Mouse (Mus musculus) embryonic facial prominence, embryonic 14.5 days (tissue): ENCODE measurements around the gene Greb1. TPM values are rescaled to one million over a fixed set of nuclear protein-coding genes. Genes with fewer than 3 reads are reported as not detected.

Experiments
- ATAC-seq: fragments of 200-750 bp; cut with Nextera tagmentation; 2 replicates; pipeline ENCODE4 v1.8.0; 2017; ENCODE audit warnings: low read depth, moderate number of reproducible peaks, moderate TSS enrichment
- DNase-seq: peaks from one replicate; pipeline ENCODE4 v3.0.0-alpha.2; 2015; ENCODE audit warnings: low spot score
- H3K27ac ChIP-seq: fragments of 300-500 bp; sonication (generic); replicated peaks from 2 replicates; pipeline ENCODE4 v1.5.1; 2014; ENCODE audit warnings: low read depth, mild to moderate bottlenecking, low read length, moderate library complexity
- H3K27me3 ChIP-seq: fragments of 300-500 bp; sonication (generic); replicated peaks from 2 replicates; pipeline ENCODE4 v1.6.1; 2014; ENCODE audit warnings: low read length; ENCODE audit not compliant: control insufficient read depth, insufficient read depth
- H3K36me3 ChIP-seq: fragments of 300-500 bp; sonication (generic); 2 replicates; pipeline ENCODE4 v1.6.1; 2014; ENCODE audit warnings: low read length, mixed read lengths; ENCODE audit not compliant: control insufficient read depth, insufficient read depth
- H3K4me1 ChIP-seq: fragments of 300-500 bp; sonication (generic); 2 replicates; pipeline ENCODE4 v1.6.1; 2014; ENCODE audit warnings: antibody characterized with exemption, low read length; ENCODE audit not compliant: control insufficient read depth, insufficient read depth
- H3K4me2 ChIP-seq: fragments of 300-500 bp; sonication (generic); 2 replicates; pipeline ENCODE4 v1.6.1; 2014; ENCODE audit warnings: low read depth, mild to moderate bottlenecking, low read length, moderate library complexity, mixed read lengths
- H3K4me3 ChIP-seq: fragments of 300-500 bp; sonication (generic); 2 replicates; pipeline ENCODE4 v1.5.1; 2014; ENCODE audit warnings: low read depth, mild to moderate bottlenecking, low read length
- H3K9ac ChIP-seq: fragments of 300-500 bp; sonication (generic); 2 replicates; pipeline ENCODE4 v1.6.1; 2014; ENCODE audit warnings: low read depth, mild to moderate bottlenecking, low read length, moderate library complexity, mixed read lengths
- H3K9me3 ChIP-seq: fragments of 300-500 bp; sonication (generic); 2 replicates; pipeline ENCODE4 v1.6.1; 2016; ENCODE audit warnings: low read length; ENCODE audit not compliant: control insufficient read depth
- WGBS: fragments of 180-500 bp; shearing (Covaris S2); extraction: QIAGEN DNeasy Blood & Tissue Kit; methylation state at CpG from one replicate; pipeline ENCODE4 v1.1.7; 2014; 5-methylcytosine and 5-hydroxymethylcytosine counted together
- polyA plus RNA-seq: library from polyadenylated mRNA; unstranded; fragments of >200 nt; fragmentation: Nextera tagmentation; extraction: Ambion mirVana; gene quantifications from 2 replicates; pipeline ENCODE4 v1.2.1, GENCODE M21; 2014

The Greb1 gene
- polyA plus RNA-seq, 1 experiment from 2014 or later, result 1.3 TPM

- Histone ChIP-seq H3K27me3 (no peaks in the 10 kb centered on the region), H3K4me1 (no peaks in the 10 kb centered on the region), H3K4me3 (no peak overlapping the region), H3K36me3 (no peaks in the 10 kb centered on the region), H3K9me3 (peaks cover 8% of the 10 kb centered on the region), H3K9ac (no peak overlapping the region), H3K27ac (no peak overlapping the region), H3K4me2 (no peak overlapping the region)
- DNase-seq, result no peak
- 55% methylated on average over 4 of the region's 4 CpGs for WGBS
- ATAC-seq, result no peak
Measured at GRCm38 (mm10) chr12:16763649-16764422, 36.9 kb downstream of the Greb1 start.

GRCm38 (mm10) chr12:16761461-16761860 lies 39.2 kb downstream of the Greb1 start:
- ATAC-seq, result no peak
- peaks cover 6% of the 10 kb centered on the region for H3K9me3 ChIP-seq

GRCm38 (mm10) chr12:16760246-16760645 lies 40.4 kb downstream of the Greb1 start:
- H3K36me3 ChIP-seq, result no peaks in the 10 kb centered on the region
- H3K4me3 ChIP-seq, result no peak overlapping the region
- no peak overlapping the region for H3K27ac ChIP-seq
- H3K9ac ChIP-seq, result no peak overlapping the region
- no peak overlapping the region for H3K4me2 ChIP-seq
- ATAC-seq, result no peak
- no peaks in the 10 kb centered on the region for H3K9me3 ChIP-seq
- WGBS, result 63% methylated on average over 4 of the region's 4 CpGs
- no peaks in the 10 kb centered on the region for H3K27me3 ChIP-seq
- DNase-seq, result peak; percentile 16
- no peaks in the 10 kb centered on the region for H3K4me1 ChIP-seq

More at GRCm38 (mm10) chr12:16761461-16761860, 39.2 kb downstream of the Greb1 start:
- no peak overlapping the region for H3K4me2 ChIP-seq
- no peak overlapping the region for H3K27ac ChIP-seq
- H3K9ac ChIP-seq, result no peak overlapping the region
- H3K27me3 ChIP-seq, result no peaks in the 10 kb centered on the region
- WGBS, result 92% methylated on average over 3 of the region's 3 CpGs
- no peak for DNase-seq
- H3K36me3 ChIP-seq, result no peaks in the 10 kb centered on the region
- H3K4me1 ChIP-seq, result no peaks in the 10 kb centered on the region
- H3K4me3 ChIP-seq, result no peak overlapping the region

GRCm38 (mm10) chr12:16754311-16754710 lies 46.4 kb downstream of the Greb1 start:
- Histone ChIP-seq H3K4me2 (no peak overlapping the region), H3K27me3 (no peaks in the 10 kb centered on the region), H3K9me3 (no peaks in the 10 kb centered on the region), H3K27ac (no peak overlapping the region), H3K36me3 (no peaks in the 10 kb centered on the region), H3K4me1 (no peaks in the 10 kb centered on the region), H3K9ac (no peak overlapping the region), H3K4me3 (no peak overlapping the region)
- DNase-seq (no peak), ATAC-seq (no peak)
- 2% methylated on average over 2 of the region's 2 CpGs for WGBS

- DNase-seq, result no peak
- Histone ChIP-seq H3K27ac (no peak overlapping the region), H3K4me3 (no peak overlapping the region), H3K4me2 (no peak overlapping the region), H3K27me3 (no peaks in the 10 kb centered on the region), H3K4me1 (no peaks in the 10 kb centered on the region), H3K36me3 (no peaks in the 10 kb centered on the region), H3K9me3 (no peaks in the 10 kb centered on the region), H3K9ac (no peak overlapping the region)
- 84% methylated on average over 9 of the region's 9 CpGs for WGBS
- ATAC-seq, result no peak
Measured at GRCm38 (mm10) chr12:16753555-16753954, 47.1 kb downstream of the Greb1 start.

- H3K27me3 ChIP-seq, result no peaks in the 10 kb centered on the region
- DNase-seq (no peak), ATAC-seq (no peak)
- H3K4me3 ChIP-seq, result no peak overlapping the region
- WGBS, result 57% methylated on average over 8 of the region's 8 CpGs
- no peaks in the 10 kb centered on the region for H3K9me3 ChIP-seq
- H3K9ac ChIP-seq, result no peak overlapping the region
- H3K27ac ChIP-seq, result no peak overlapping the region
- H3K4me1 ChIP-seq, result no peaks in the 10 kb centered on the region
- no peak overlapping the region for H3K4me2 ChIP-seq
- no peaks in the 10 kb centered on the region for H3K36me3 ChIP-seq
Measured at GRCm38 (mm10) chr12:16753110-16753509, 47.6 kb downstream of the Greb1 start.

- Histone ChIP-seq H3K4me2 (no peak overlapping the region), H3K4me3 (no peak overlapping the region), H3K9me3 (no peaks in the 10 kb centered on the region), H3K9ac (no peak overlapping the region), H3K36me3 (no peaks in the 10 kb centered on the region), H3K27me3 (no peaks in the 10 kb centered on the region), H3K27ac (no peak overlapping the region), H3K4me1 (no peaks in the 10 kb centered on the region)
- 81% methylated on average over 12 of the region's 12 CpGs for WGBS
- no peak for ATAC-seq
- no peak for DNase-seq
Measured at GRCm38 (mm10) chr12:16752236-16752840, 48.3 kb downstream of the Greb1 start.

GRCm38 (mm10) chr12:16751609-16752008 lies 49.1 kb downstream of the Greb1 start:
- Histone ChIP-seq H3K27ac (no peak overlapping the region), H3K4me1 (no peaks in the 10 kb centered on the region), H3K27me3 (no peaks in the 10 kb centered on the region), H3K9me3 (no peaks in the 10 kb centered on the region), H3K36me3 (no peaks in the 10 kb centered on the region), H3K4me3 (no peak overlapping the region), H3K4me2 (no peak overlapping the region), H3K9ac (no peak overlapping the region)
- WGBS, result 91% methylated on average over 6 of the region's 6 CpGs
- DNase-seq (no peak), ATAC-seq (no peak)

GRCm38 (mm10) chr12:16740059-16740458 lies 60.6 kb downstream of the Greb1 start:
- Histone ChIP-seq H3K9me3 (no peaks in the 10 kb centered on the region), H3K27me3 (no peaks in the 10 kb centered on the region), H3K36me3 (no peaks in the 10 kb centered on the region), H3K27ac (no peak overlapping the region), H3K9ac (no peak overlapping the region), H3K4me1 (no peaks in the 10 kb centered on the region), H3K4me3 (no peak overlapping the region), H3K4me2 (no peak overlapping the region)
- ATAC-seq (no peak), DNase-seq (peak; percentile 43)
- 26% methylated on average over 4 of the region's 5 CpGs for WGBS
